In the genomic region with DNA sequence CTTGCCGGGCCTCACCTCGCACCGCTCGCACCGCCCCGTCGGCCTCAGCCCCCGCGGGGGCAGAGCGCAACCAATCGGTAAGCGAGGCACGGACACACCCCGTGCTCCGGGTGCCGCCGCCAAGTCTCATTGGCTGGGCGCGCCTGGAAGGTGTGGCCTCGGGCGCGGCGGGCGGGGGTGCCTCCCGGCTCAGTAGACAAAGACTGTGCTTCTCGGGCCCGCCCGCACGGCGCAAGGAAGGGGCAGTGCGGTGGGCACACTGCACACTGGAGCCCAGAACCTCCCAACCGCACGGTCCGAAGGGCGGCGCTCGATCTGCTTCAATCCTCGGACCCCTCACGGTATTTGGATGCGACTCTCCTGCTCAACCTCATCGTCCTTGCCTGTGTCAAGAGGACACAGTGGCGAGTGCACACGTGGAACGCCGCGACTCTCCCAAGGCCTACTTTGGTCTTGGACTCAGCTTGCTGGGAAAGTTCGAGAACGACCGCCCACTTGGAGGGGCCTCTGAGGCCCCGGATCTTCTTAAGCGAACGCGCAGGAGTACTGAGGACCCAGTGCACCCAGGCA, we compare ENCODE assay signal across 8 mouse cellular contexts. TPM values are rescaled to one million over a fixed set of nuclear protein-coding genes. Genes with fewer than 3 reads are reported as not detected.
A peak's percentile ranks its signal among the peaks of the same experiment; 100 is the strongest.
DNase-seq lines count a peak whose midpoint lies in the region; ATAC-seq and TF ChIP-seq lines count a peak whose summit lies in the region.

A gene (minus strand): TSS at position 44 of the 570 bp plus-strand sequence.
A gene (plus strand): TSS at position 207 of the 570 bp plus-strand sequence.

- ATAC-seq in frontal cortex, adult (ENCODE audit: low TSS enrichment), result peak; percentile 94
- peak; percentile 97 for ATAC-seq in lung, postnatal 0 days

- TF ChIP-seq EP300 in lung, postnatal 0 days (IDR thresholded peaks at IDR 0.05), result no peak

- peak within 1 kb of the TSS; percentile 57 for H3K9ac ChIP-seq in lung, postnatal 0 days (replicated peaks; ENCODE audit: low read depth)

- H3K4me2 ChIP-seq in lung, postnatal 0 days (replicated peaks; ENCODE audit: low read depth, low read length), result peak within 1 kb of the TSS; percentile 93

- peak within 1 kb of the TSS; percentile 92 for H3K27ac ChIP-seq in hindbrain, embryonic 10.5 days
- peak within 1 kb of the TSS; percentile 93 for H3K27ac ChIP-seq in lung, postnatal 0 days (ENCODE audit: low read length)

- peak; percentile 76 for DNase-seq in MEL-GATA-1-ER (ENCODE audit: extremely low read depth, low read depth)
- DNase-seq in cerebellum, adult 8-10 months, result peak; percentile 97
- DNase-seq in hindbrain, embryonic 10.5 days (ENCODE audit: low spot score), result peak; percentile 96
- DNase-seq in layer of hippocampus, adult 9-11 months, result peak; percentile 97
- peak; percentile 98 for DNase-seq in lung, postnatal 0 days (ENCODE audit: low spot score)
- peak; percentile 93 for DNase-seq in ovary, postnatal 14 days (ENCODE audit: low spot score)
- DNase-seq in thymus, postnatal 14 days, result peak; percentile 95

- H3K27me3 ChIP-seq in hindbrain, embryonic 10.5 days (ENCODE audit: insufficient read depth, poor library complexity, severe bottlenecking), result peaks cover 11% of the 10 kb centered on the region; the same call in 1 of the 2 replicates
- no peaks in the 10 kb centered on the region for H3K27me3 ChIP-seq in lung, postnatal 0 days (replicated peaks; ENCODE audit: insufficient read depth, low read length)

- peaks cover 43% of the 10 kb centered on the region for H3K36me3 ChIP-seq in hindbrain, embryonic 10.5 days
- H3K36me3 ChIP-seq in lung, postnatal 0 days (ENCODE audit: insufficient read depth, low read length), result no peaks in the 10 kb centered on the region

- no peak; the same call in none of the 2 replicates for TF ChIP-seq CTCF in lung, postnatal 0 days (IDR thresholded peaks at IDR 0.05)

- peaks cover 56% of the 10 kb centered on the region for H3K4me1 ChIP-seq in hindbrain, embryonic 10.5 days (replicated peaks)
- peaks cover 43% of the 10 kb centered on the region for H3K4me1 ChIP-seq in lung, postnatal 0 days (ENCODE audit: insufficient read depth, low read depth, low read length)

- peak within 1 kb of the TSS; percentile 66 for H3K4me3 ChIP-seq in hindbrain, embryonic 10.5 days
- H3K4me3 ChIP-seq in lung, postnatal 0 days (ENCODE audit: low read depth, low read length), result peak within 1 kb of the TSS; percentile 50

- H3K9me3 ChIP-seq in hindbrain, embryonic 10.5 days, result no peaks in the 10 kb centered on the region
- H3K9me3 ChIP-seq in lung, postnatal 0 days (ENCODE audit: low read length), result no peaks in the 10 kb centered on the region

- WGBS in hindbrain, embryonic 10.5 days, result under 1% methylated on average over 52 of the region's 53 CpGs
- under 1% methylated on average over 52 of the region's 53 CpGs for whole genome bisulfite sequencing in lung, postnatal 0 days

RNA-seq across cellular contexts. Expression of the first gene that starts in this region (rescaled TPM):
- 12.9 and 14.8 TPM in 2 replicates for polyA plus RNA-seq in hindbrain, embryonic 10.5 days (2016; fragmentation: Nextera tagmentation; extraction: Ambion mirVana)
- polyA plus RNA-seq in lung, postnatal 0 days (2015; fragmentation: Nextera tagmentation; extraction: Ambion mirVana), result 14.9 and 19.7 TPM in 2 replicates

RNA-seq across cellular contexts. Expression of the second gene that starts in this region (rescaled TPM):
- polyA plus RNA-seq in hindbrain, embryonic 10.5 days (2016; fragmentation: Nextera tagmentation; extraction: Ambion mirVana), result 10.3 and 14.2 TPM in 2 replicates
- 8.5 TPM in 2 replicates for polyA plus RNA-seq in lung, postnatal 0 days (2015; fragmentation: Nextera tagmentation; extraction: Ambion mirVana)

Comparison
In these comparisons a context has a peak if more than half of its experiments do, and no peak if none do; other contexts are left out.
1. Peak in every context shown above with its lines: DNase-seq, ATAC-seq, H3K4me3 ChIP-seq and H3K27ac ChIP-seq.